Mouse (Mus musculus) ES-E14 (cell line): Measurements from ENCODE around the gene Fads1.

Experiments
- CHD2 ChIP-seq: IDR thresholded peaks from 2 replicates; pipeline ENCODE4 v1.6.1; 2014; ENCODE audit warnings: mild to moderate bottlenecking, low read depth, low read length, inconsistent platforms
- HCFC1 ChIP-seq: IDR thresholded peaks from 2 replicates; pipeline ENCODE4 v1.6.1; 2012; ENCODE audit warnings: low read length, inconsistent platforms, borderline replicate concordance; ENCODE audit not compliant: insufficient read depth
- MAFK ChIP-seq: IDR thresholded peaks from 2 replicates; pipeline ENCODE4 v1.6.1; 2014; ENCODE audit warnings: mild to moderate bottlenecking, low read depth, low read length, inconsistent platforms; ENCODE audit not compliant: insufficient read depth
- ZC3H11A ChIP-seq: IDR thresholded peaks from 2 replicates; pipeline ENCODE4 v1.6.1; 2012; ENCODE audit warnings: low read depth, mild to moderate bottlenecking, inconsistent platforms, low read length, borderline replicate concordance

GRCm38 (mm10) chr19:10182142-10182541 lies 546 bp upstream of the Fads1 start:
- TF ChIP-seq CHD2 = no peak
- no peak for TF ChIP-seq HCFC1
- TF ChIP-seq MAFK = no peak
- no peak for TF ChIP-seq ZC3H11A
